Mouse (Mus musculus) hindbrain, embryonic 12.5 days (tissue): Measurements from ENCODE around the gene Trappc3. TPM values are rescaled to one million over a fixed set of nuclear protein-coding genes. Genes with fewer than 3 reads are reported as not detected.

Experiments used
- ATAC-seq: fragments of 200-750 bp; cut with Nextera tagmentation; 2 replicates; pipeline ENCODE4 v1.8.0; 2017; ENCODE audit warnings: moderate TSS enrichment; ENCODE audit not compliant: low FRiP score
- H3K27ac ChIP-seq: fragments of 300-500 bp; sonication (generic); 2 replicates; pipeline ENCODE4 v1.5.1; 2016; ENCODE audit warnings: mild to moderate bottlenecking
- H3K27me3 ChIP-seq: fragments of 300-500 bp; sonication (generic); 2 replicates; pipeline ENCODE4 v1.6.1; 2016; ENCODE audit warnings: mild to moderate bottlenecking
- H3K36me3 ChIP-seq: fragments of 300-500 bp; sonication (generic); 2 replicates; pipeline ENCODE4 v1.6.1; 2016; ENCODE audit warnings: mild to moderate bottlenecking
- H3K4me1 ChIP-seq: fragments of 300-500 bp; sonication (generic); 2 replicates; pipeline ENCODE4 v1.6.1; 2016
- H3K4me2 ChIP-seq: fragments of 300-500 bp; sonication (generic); replicated peaks from 2 replicates; pipeline ENCODE4 v1.6.1; 2016; ENCODE audit warnings: mild to moderate bottlenecking
- H3K4me3 ChIP-seq: fragments of 300-500 bp; sonication (generic); 2 replicates; pipeline ENCODE4 v1.5.1; 2016; ENCODE audit warnings: mild to moderate bottlenecking
- H3K9ac ChIP-seq: fragments of 300-500 bp; sonication (generic); 2 replicates; pipeline ENCODE4 v1.6.1; 2016; ENCODE audit warnings: mild to moderate bottlenecking, moderate library complexity
- H3K9me3 ChIP-seq: fragments of 300-500 bp; sonication (generic); replicated peaks from 2 replicates; pipeline ENCODE4 v1.6.1; 2016; ENCODE audit warnings: mild to moderate bottlenecking
- WGBS: fragments of 180-500 bp; shearing (Covaris S2); methylation state at CpG from one replicate; pipeline ENCODE4 v1.1.7; 2016; 5-methylcytosine and 5-hydroxymethylcytosine counted together
- polyA plus RNA-seq: library from polyadenylated mRNA; unstranded; fragments of >200 nt; fragmentation: Nextera tagmentation; extraction: Ambion mirVana; gene quantifications from 2 replicates; pipeline ENCODE4 v1.2.1, GENCODE M21; 2016

Gene Trappc3
- polyA plus RNA-seq, 1 experiment from 2014 or later, result 109 TPM

DNA sequence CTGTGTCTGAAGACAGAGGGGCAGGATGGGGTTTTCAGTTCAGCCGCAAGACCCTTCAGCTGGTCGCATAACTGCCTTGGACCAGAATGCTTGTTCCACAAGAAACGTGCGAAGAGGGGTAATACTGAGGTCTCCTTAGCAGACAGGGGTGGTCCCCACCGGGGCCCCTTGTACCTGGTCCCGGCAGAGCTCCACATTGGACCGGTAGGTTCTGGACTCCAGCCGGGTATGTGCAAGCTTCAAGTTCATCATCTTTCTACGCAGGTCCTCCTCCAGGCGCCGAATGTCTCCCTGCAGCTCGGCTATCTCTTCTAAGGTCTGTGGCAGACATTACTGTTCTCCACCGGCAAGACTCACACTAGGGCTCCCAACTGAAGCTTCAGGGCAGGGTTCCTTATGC is 60.5 kb downstream of the Trappc3 start:
- H3K4me2 ChIP-seq, result no peak overlapping the region
- no peak overlapping the region for H3K27ac ChIP-seq
- H3K9ac ChIP-seq, result no peak overlapping the region
- H3K9me3 ChIP-seq, result no peaks in the 10 kb centered on the region
- H3K4me3 ChIP-seq, result no peak overlapping the region
- no peak for ATAC-seq
- H3K27me3 ChIP-seq, result peaks cover 33% of the 10 kb centered on the region
- 94% methylated on average over 13 of the region's 13 CpGs for WGBS
- H3K4me1 ChIP-seq, result peaks cover 16% of the 10 kb centered on the region
- H3K36me3 ChIP-seq, result peaks cover 15% of the 10 kb centered on the region

DNA sequence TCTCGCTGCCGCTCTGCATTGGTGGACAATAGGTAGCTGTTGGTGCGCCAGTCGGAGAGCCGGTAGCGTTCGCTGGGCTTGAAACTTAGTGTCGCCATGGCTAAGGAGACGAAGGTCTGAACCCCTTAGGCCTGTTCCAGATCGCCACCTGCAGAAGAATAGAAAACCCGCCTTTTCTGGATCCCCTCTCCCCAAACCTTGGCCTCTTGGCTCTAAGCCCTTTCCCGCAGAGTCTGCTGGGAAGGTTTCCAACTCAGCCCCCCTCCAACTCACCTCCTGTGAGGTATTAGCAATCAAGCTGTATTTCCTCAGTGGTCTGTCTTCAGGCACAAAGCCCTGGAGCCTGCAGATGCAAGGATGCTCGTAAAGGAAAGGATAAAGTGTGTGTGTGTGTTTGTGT is 62.7 kb downstream of the Trappc3 start:
- Histone ChIP-seq H3K4me1 (peaks cover 16% of the 10 kb centered on the region), H3K27ac (no peak overlapping the region), H3K27me3 (peaks cover 33% of the 10 kb centered on the region), H3K9me3 (no peaks in the 10 kb centered on the region), H3K36me3 (no peaks in the 10 kb centered on the region), H3K9ac (no peak overlapping the region), H3K4me2 (0 out of 2 replicates have a peak overlapping the region, but pooled peaks have one; percentile 11), H3K4me3 (no peak overlapping the region)
- ATAC-seq, result no peak
- 24% methylated on average over 13 of the region's 13 CpGs for WGBS

GRCm38 (mm10) chr4:126325281-126325861 is 63.2 kb downstream of the Trappc3 start, which contains the start of gene Tekt2:
Tekt2 (minus strand) TSS chr4:126325688.
- H3K4me2 ChIP-seq, result peak within 1 kb of the TSS; percentile 31
- H3K27me3 ChIP-seq, result peaks cover 33% of the 10 kb centered on the region
- no peaks in the 10 kb centered on the region for H3K36me3 ChIP-seq
- peaks cover 13% of the 10 kb centered on the region for H3K4me1 ChIP-seq
- H3K9me3 ChIP-seq, result no peaks in the 10 kb centered on the region
- 10% methylated on average over 23 of the region's 23 CpGs for WGBS
- no peak for ATAC-seq
- H3K4me3 ChIP-seq, result no peak within 1 kb of the TSS
- H3K27ac ChIP-seq, result no peak within 1 kb of the TSS
- no peak within 1 kb of the TSS for H3K9ac ChIP-seq

Other genes starting within 250 kb of the Trappc3 start
- gene Csf3r, start 237.8 kb upstream of the Trappc3 start, polyA plus RNA-seq, result 0.30 and 1.3 TPM in 2 replicates
- 133 and 140 TPM in 2 replicates for gene Mrps15, start 215.4 kb upstream of the Trappc3 start, polyA plus RNA-seq
- gene Oscp1, start 203.8 kb upstream of the Trappc3 start, polyA plus RNA-seq, result 23.5 and 25.0 TPM in 2 replicates
- gene Lsm10, start 165.7 kb upstream of the Trappc3 start, polyA plus RNA-seq, result 37.7 and 39.6 TPM in 2 replicates
- gene Stk40, start 158.4 kb upstream of the Trappc3 start, polyA plus RNA-seq, result 49.4 and 51.0 TPM in 2 replicates
- 35.4 and 40.0 TPM in 2 replicates for gene Eva1b, start 114.6 kb upstream of the Trappc3 start, polyA plus RNA-seq
- gene Sh3d21, start 98.8 kb upstream of the Trappc3 start, polyA plus RNA-seq, result 3.7 and 5.3 TPM in 2 replicates
- gene Thrap3, start 59.6 kb upstream of the Trappc3 start, polyA plus RNA-seq, result 250 and 255 TPM in 2 replicates
- gene Map7d1, start 6.0 kb upstream of the Trappc3 start, polyA plus RNA-seq, result 143 and 150 TPM in 2 replicates
- 50.1 and 56.7 TPM in 2 replicates for gene Col8a2, start 24.5 kb downstream of the Trappc3 start, polyA plus RNA-seq
- 65.2 and 74.3 TPM in 2 replicates for gene Adprhl2, start 59.4 kb downstream of the Trappc3 start, polyA plus RNA-seq
- gene Tekt2, start 63.4 kb downstream of the Trappc3 start, polyA plus RNA-seq, result 6.3 and 6.7 TPM in 2 replicates
- gene Ago3, start 167.2 kb downstream of the Trappc3 start, polyA plus RNA-seq, result 21.6 and 22.2 TPM in 2 replicates
- 15.8 and 20.5 TPM in 2 replicates for gene Ago1, start 206.3 kb downstream of the Trappc3 start, polyA plus RNA-seq